Mouse (Mus musculus) splenic B cell, adult 2 months (primary cell): ENCODE data around the gene Tnfsf13.

Experiments
- DNase-seq: peaks from one replicate; pipeline ENCODE4 v3.0.0-alpha.2; 2011; ENCODE audit warnings: low read depth, low spot score
- H3K27me3 ChIP-seq: 2 replicates; pipeline ENCODE4 v1.6.1; 2012; ENCODE audit warnings: mild to moderate bottlenecking, low read length, moderate library complexity, mixed read lengths; ENCODE audit not compliant: control insufficient read depth, poor library complexity, insufficient read depth, severe bottlenecking
- H3K36me3 ChIP-seq: 2 replicates; pipeline ENCODE4 v1.6.1; 2012; ENCODE audit warnings: mild to moderate bottlenecking, low read length, moderate library complexity, mixed read lengths; ENCODE audit not compliant: control insufficient read depth, poor library complexity, insufficient read depth, severe bottlenecking

The Tnfsf13 gene

GRCm38 (mm10) chr11:69657462-69657881, 28.1 kb downstream of the Tnfsf13 start:
- no peak for DNase-seq
- Histone ChIP-seq H3K36me3 (no peaks in the 10 kb centered on the region; the same call in 1 of the 2 replicates), H3K27me3 (no peaks in the 10 kb centered on the region)

- Histone ChIP-seq H3K36me3 (peaks cover 2% of the 10 kb centered on the region), H3K27me3 (no peaks in the 10 kb centered on the region)
- peak; percentile 79 for DNase-seq
Measured at GRCm38 (mm10) chr11:69656617-69657461, 28.7 kb downstream of the Tnfsf13 start.

- Histone ChIP-seq H3K27me3 (no peaks in the 10 kb centered on the region), H3K36me3 (peaks cover 6% of the 10 kb centered on the region)
- DNase-seq: no peak
Measured at GRCm38 (mm10) chr11:69656065-69656455, 29.5 kb downstream of the Tnfsf13 start.

- peaks cover 11% of the 10 kb centered on the region for H3K36me3 ChIP-seq
- peak; percentile 72 for DNase-seq
- H3K27me3 ChIP-seq: no peaks in the 10 kb centered on the region
Measured at GRCm38 (mm10) chr11:69655264-69656064, 30.1 kb downstream of the Tnfsf13 start, which contains the start of gene Sox15. TSS of gene Sox15 (plus strand) at chr11:69655314.

- DNase-seq: no peak
- peaks cover 17% of the 10 kb centered on the region for H3K36me3 ChIP-seq
- H3K27me3 ChIP-seq: no peaks in the 10 kb centered on the region
Measured at GRCm38 (mm10) chr11:69654760-69655159, 30.8 kb downstream of the Tnfsf13 start.

GRCm38 (mm10) chr11:69653399-69653798, 32.2 kb downstream of the Tnfsf13 start:
- H3K36me3 ChIP-seq: peaks cover 22% of the 10 kb centered on the region

GRCm38 (mm10) chr11:69645860-69646259, 39.7 kb downstream of the Tnfsf13 start:
- no peaks in the 10 kb centered on the region for H3K27me3 ChIP-seq

More at GRCm38 (mm10) chr11:69653399-69653798, 32.2 kb downstream of the Tnfsf13 start:
- no peak for DNase-seq
- no peaks in the 10 kb centered on the region for H3K27me3 ChIP-seq

GRCm38 (mm10) chr11:69635471-69635870, 50.1 kb downstream of the Tnfsf13 start:
- no peak for DNase-seq
- Histone ChIP-seq H3K36me3 (peaks cover 8% of the 10 kb centered on the region; the same call in 1 of the 2 replicates), H3K27me3 (no peaks in the 10 kb centered on the region)

More at GRCm38 (mm10) chr11:69645860-69646259, 39.7 kb downstream of the Tnfsf13 start:
- DNase-seq: no peak
- peaks cover 41% of the 10 kb centered on the region for H3K36me3 ChIP-seq

GRCm38 (mm10) chr11:69633128-69633866, 52.3 kb downstream of the Tnfsf13 start:
- no peak for DNase-seq
- 0 out of 2 replicates have a peak, but pooled peaks cover 1% of the 10 kb centered on the region for H3K36me3 ChIP-seq
- no peaks in the 10 kb centered on the region for H3K27me3 ChIP-seq
